Mouse (Mus musculus) ES-Bruce4 (cell line): ENCODE data around the gene Itfg1. TPM values are rescaled to one million over a fixed set of nuclear protein-coding genes. Genes with fewer than 3 reads are reported as not detected.
"Not testable (repeated sequence)": the region's sequence is repeated elsewhere in the genome, so short reads cannot be mapped to it uniquely, and the experiment has no call there.

Experiments
- H3K27ac ChIP-seq: 2 replicates; pipeline ENCODE4 v1.5.1; 2012; ENCODE audit warnings: low read length, inconsistent platforms; ENCODE audit not compliant: insufficient read depth
- H3K27me3 ChIP-seq: 2 replicates; pipeline ENCODE4 v1.6.1; 2012; ENCODE audit warnings: mild to moderate bottlenecking, low read length, inconsistent platforms; ENCODE audit not compliant: control insufficient read depth, poor library complexity, insufficient read depth, severe bottlenecking
- H3K36me3 ChIP-seq: 2 replicates; pipeline ENCODE4 v1.6.1; 2012; ENCODE audit warnings: inconsistent platforms, mild to moderate bottlenecking, low read length, moderate library complexity; ENCODE audit not compliant: control insufficient read depth, poor library complexity, insufficient read depth, severe bottlenecking
- H3K4me1 ChIP-seq: one replicate; pipeline ENCODE4 v1.8.1; 2011; ENCODE audit warnings: low read length; ENCODE audit not compliant: control insufficient read depth, insufficient read depth
- H3K4me3 ChIP-seq: 2 replicates; pipeline ENCODE4 v1.5.1; 2011; ENCODE audit warnings: low read depth, mild to moderate bottlenecking, low read length
- H3K9ac ChIP-seq: 2 replicates; pipeline ENCODE4 v1.6.1; 2012; ENCODE audit warnings: low read depth, mild to moderate bottlenecking, inconsistent platforms; ENCODE audit not compliant: poor library complexity, severe bottlenecking
- H3K9me3 ChIP-seq: replicated peaks from 2 replicates; pipeline ENCODE4 v1.6.1; 2012; ENCODE audit warnings: mild to moderate bottlenecking, low read length, inconsistent platforms; ENCODE audit not compliant: control insufficient read depth, poor library complexity, insufficient read depth, severe bottlenecking
- CTCF ChIP-seq: IDR thresholded peaks from one replicate; pipeline ENCODE4 v1.8.1; 2011; ENCODE audit warnings: low read depth, low read length
- EP300 ChIP-seq: IDR thresholded peaks from 2 replicates; pipeline ENCODE4 v1.6.1; 2011; ENCODE audit warnings: low read depth, low read length; ENCODE audit not compliant: insufficient read depth
- POLR2A ChIP-seq: IDR thresholded peaks from one replicate; pipeline ENCODE4 v1.8.1; 2011; ENCODE audit warnings: low read length; ENCODE audit not compliant: insufficient read depth
- polyA plus RNA-seq: library from polyadenylated mRNA; stranded (reverse); fragments of >200 nt; gene quantifications from 2 replicates; pipeline ENCODE4 v1.2.4, GENCODE M21; 2011; ENCODE audit warnings: low read depth; ENCODE audit not compliant: missing spikeins, insufficient read depth, insufficient read length

Gene Itfg1
- polyA plus RNA-seq, 1 experiment: 42.8 TPM

DNA sequence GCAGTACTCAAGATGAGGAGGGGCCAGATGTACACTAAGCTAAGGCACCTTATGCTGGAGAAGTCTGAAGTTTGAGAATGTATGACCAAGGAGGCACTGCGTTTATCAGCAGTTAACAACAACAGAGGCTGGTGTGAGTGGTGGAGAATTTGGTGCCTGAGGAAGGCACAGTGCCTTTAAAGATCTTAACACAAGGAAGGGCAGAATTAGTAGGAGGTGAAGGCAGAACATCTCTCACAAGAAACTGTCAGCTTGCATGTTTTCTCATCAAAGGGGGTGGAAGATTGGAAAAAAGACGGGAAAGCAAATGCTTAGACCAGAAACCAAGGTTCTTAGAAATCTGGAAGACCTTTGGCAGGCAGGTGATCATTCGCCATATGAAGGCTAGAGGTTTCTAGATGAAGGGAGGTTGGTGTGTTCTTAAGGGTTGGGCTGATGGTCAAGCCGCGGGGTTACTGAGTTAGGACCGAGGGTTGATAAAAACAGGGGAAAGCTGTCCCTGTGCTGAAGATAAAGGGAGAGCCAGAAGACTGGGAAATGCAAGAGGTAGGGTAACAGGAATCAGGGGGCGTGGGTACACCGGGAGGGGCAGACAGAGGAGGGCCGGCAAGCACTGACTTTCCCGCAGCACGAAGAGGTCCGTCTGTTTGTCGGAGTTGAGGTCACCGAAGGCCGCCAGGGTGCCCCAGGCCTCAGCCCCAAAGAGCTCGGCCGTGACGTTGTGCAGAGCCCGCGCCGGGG is 635 bp downstream of the Itfg1 start:
- Histone ChIP-seq H3K27ac (peak overlapping the region; percentile 20; the same call in 1 of the 2 replicates), H3K9me3 (no peaks in the 10 kb centered on the region), H3K4me1 (no peaks in the 10 kb centered on the region), H3K4me3 (peak overlapping the region; percentile 83), H3K9ac (peak overlapping the region; percentile 79), H3K27me3 (no peaks in the 10 kb centered on the region), H3K36me3 (peaks cover 7% of the 10 kb centered on the region; the same call in 1 of the 2 replicates)
- no peak for TF ChIP-seq EP300
- no peak for TF ChIP-seq POLR2A
- no peak for TF ChIP-seq CTCF

DNA sequence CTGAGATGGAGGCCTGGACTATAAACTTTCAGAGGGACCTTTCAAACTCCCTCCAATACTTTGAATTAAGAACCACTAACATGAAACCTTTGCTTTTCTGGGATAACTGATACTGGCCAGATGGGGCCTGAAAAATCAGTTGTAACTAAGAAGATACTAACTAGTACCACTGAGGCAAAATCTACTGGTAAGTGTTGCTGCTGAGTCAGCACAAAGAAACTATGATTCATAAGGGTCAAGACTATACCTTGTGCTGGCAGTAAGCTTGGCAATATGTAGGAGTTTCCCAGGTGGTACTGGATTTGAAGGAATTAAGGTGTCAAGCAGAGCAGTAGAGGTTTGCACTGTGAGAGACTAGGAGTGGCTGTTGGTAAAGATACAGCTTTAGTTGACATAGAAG is 27.1 kb downstream of the Itfg1 start:
- Histone ChIP-seq H3K27me3 (no peaks in the 10 kb centered on the region), H3K27ac (no peak overlapping the region), H3K4me1 (no peaks in the 10 kb centered on the region), H3K9ac (no peak overlapping the region), H3K9me3 (no peaks in the 10 kb centered on the region), H3K4me3 (no peak overlapping the region), H3K36me3 (no peaks in the 10 kb centered on the region; the same call in 1 of the 2 replicates)
- TF ChIP-seq POLR2A (no peak), CTCF (no peak), EP300 (no peak)

DNA sequence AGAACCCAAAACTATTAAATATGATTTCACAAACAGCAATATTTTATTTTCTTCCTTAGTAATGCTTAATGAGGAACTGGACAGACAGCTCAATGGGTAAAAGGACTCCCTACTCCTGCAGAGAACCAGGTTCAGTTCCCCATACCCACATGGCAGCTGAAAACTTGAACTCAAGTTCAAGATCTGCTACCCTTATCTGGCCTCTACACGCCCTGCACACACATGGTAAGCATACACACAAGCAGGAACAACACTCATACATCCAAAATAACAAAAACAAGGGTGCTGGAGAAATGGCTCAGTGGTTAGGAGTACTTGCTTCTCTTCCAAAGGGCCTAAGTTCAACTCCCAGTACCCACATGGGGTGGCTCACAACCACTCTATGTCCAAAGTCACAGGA is 39.3 kb downstream of the Itfg1 start:
- Histone ChIP-seq H3K27ac (no peak overlapping the region), H3K9ac (no peak overlapping the region), H3K36me3 (no peaks in the 10 kb centered on the region), H3K4me1 (no peaks in the 10 kb centered on the region), H3K4me3 (no peak overlapping the region), H3K9me3 (no peaks in the 10 kb centered on the region), H3K27me3 (no peaks in the 10 kb centered on the region)
- TF ChIP-seq POLR2A: no peak
- TF ChIP-seq EP300: no peak
- TF ChIP-seq CTCF: no peak

DNA sequence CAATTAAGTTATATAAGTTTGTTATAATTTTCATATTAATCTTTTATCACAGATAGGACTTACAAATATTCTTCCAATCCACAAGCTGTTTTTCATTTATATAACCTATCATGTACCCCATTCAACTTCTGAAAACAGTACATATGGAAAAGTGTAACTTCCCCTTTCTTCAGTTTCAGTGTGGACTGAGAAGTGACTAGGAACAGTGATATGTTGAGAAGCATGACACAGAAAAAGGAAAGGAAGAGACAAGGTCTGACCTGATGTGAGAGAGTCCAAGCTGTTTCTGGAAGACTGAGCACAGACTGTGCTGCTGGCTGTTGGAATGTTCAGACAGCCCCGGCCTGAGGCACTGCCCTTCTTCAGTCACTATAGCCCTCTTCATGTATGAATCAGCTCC is 40.6 kb downstream of the Itfg1 start:
- no peaks in the 10 kb centered on the region for H3K27me3 ChIP-seq
- H3K9me3 ChIP-seq: no peaks in the 10 kb centered on the region
- no peaks in the 10 kb centered on the region for H3K36me3 ChIP-seq
- H3K4me1 ChIP-seq: no peaks in the 10 kb centered on the region
- H3K27ac ChIP-seq: no peak overlapping the region
- no peak overlapping the region for H3K9ac ChIP-seq
- TF ChIP-seq CTCF (no peak), EP300 (no peak), POLR2A (no peak)
- no peak overlapping the region for H3K4me3 ChIP-seq

DNA sequence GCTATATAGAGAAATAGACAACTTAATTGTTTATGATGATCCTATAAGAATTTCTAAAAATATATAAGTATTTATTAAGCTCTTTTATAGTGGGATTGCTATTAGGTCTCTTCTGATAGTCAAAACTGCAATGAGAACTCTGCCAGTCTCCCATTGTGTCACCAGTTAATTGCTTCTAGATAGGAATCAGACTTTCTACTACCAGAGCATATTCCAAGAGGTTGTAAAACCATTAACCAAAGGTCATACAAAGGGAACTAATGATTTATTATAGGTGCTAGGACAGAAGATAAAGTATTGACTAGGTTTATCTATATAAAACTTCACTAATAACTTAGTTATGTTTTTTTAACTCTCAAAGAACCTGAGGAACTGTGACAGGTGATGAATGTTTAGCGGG is 44.3 kb downstream of the Itfg1 start:
- not testable (repeated sequence) for H3K9ac ChIP-seq, H3K27ac ChIP-seq, H3K36me3 ChIP-seq, H3K9me3 ChIP-seq, H3K27me3 ChIP-seq, H3K4me3 ChIP-seq, H3K4me1 ChIP-seq

DNA sequence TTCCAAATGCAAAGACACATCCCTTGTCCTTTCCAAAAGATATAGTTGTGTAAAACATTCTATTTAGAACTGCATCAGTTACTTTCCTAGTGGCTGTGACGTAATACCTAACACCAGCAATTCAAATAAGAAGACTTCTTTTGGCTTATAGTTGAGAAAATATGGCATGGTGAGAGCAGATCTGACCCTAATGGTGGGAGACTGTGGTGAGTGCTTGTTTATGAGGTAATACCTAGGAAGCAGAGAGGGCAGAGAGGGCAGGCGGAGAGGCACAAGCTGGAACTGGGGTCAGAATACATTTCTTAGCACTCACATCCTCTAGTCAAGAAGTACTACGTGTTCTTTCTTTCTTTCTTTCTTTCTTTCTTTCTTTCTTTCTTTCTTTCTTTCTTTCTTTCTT is 52.4 kb downstream of the Itfg1 start:
- Histone ChIP-seq H3K27ac (no peak overlapping the region), H3K36me3 (no peaks in the 10 kb centered on the region)

More for the DNA sequence above, 52.4 kb downstream of the Itfg1 start:
- Histone ChIP-seq H3K27me3 (no peaks in the 10 kb centered on the region), H3K4me3 (no peak overlapping the region), H3K9me3 (0 out of 2 replicates have a peak, but pooled peaks cover 3% of the 10 kb centered on the region), H3K9ac (no peak overlapping the region), H3K4me1 (no peaks in the 10 kb centered on the region)
- TF ChIP-seq CTCF (no peak), EP300 (no peak), POLR2A (no peak)
